Mouse (Mus musculus) kidney, embryonic 14.5 days (tissue): ENCODE results near the gene Nwd1. TPM values are rescaled to one million over a fixed set of nuclear protein-coding genes. Genes with fewer than 3 reads are reported as not detected.
"Not testable (repeated sequence)": the region's sequence is repeated elsewhere in the genome, so short reads cannot be mapped to it uniquely, and the experiment has no call there.

ENCODE experiments used
- ATAC-seq: fragments of 200-750 bp; cut with Nextera tagmentation; 2 replicates; pipeline ENCODE4 v1.8.0; 2017; ENCODE audit warnings: moderate number of reproducible peaks, mild to moderate bottlenecking, moderate TSS enrichment, moderate library complexity; ENCODE audit not compliant: low FRiP score, low TSS enrichment
- H3K27ac ChIP-seq: fragments of 300-500 bp; sonication (generic); 2 replicates; pipeline ENCODE4 v1.5.1; 2014; ENCODE audit warnings: low read depth, mild to moderate bottlenecking, low read length, moderate library complexity, mixed read lengths
- H3K27me3 ChIP-seq: fragments of 300-500 bp; sonication (generic); 2 replicates; pipeline ENCODE4 v1.6.1; 2014; ENCODE audit warnings: mild to moderate bottlenecking, low read length; ENCODE audit not compliant: control insufficient read depth, insufficient read depth
- H3K36me3 ChIP-seq: fragments of 300-500 bp; sonication (generic); 2 replicates; pipeline ENCODE4 v1.6.1; 2014; ENCODE audit warnings: low read length, mixed read lengths; ENCODE audit not compliant: control insufficient read depth, insufficient read depth
- H3K4me1 ChIP-seq: fragments of 300-500 bp; sonication (generic); 2 replicates; pipeline ENCODE4 v1.6.1; 2014; ENCODE audit warnings: low read length, mixed read lengths; ENCODE audit not compliant: control insufficient read depth, insufficient read depth
- H3K4me2 ChIP-seq: fragments of 300-500 bp; sonication (generic); replicated peaks from 2 replicates; pipeline ENCODE4 v1.6.1; 2014; ENCODE audit warnings: low read depth, mild to moderate bottlenecking, low read length
- H3K4me3 ChIP-seq: fragments of 300-500 bp; sonication (generic); 2 replicates; pipeline ENCODE4 v1.5.1; 2014; ENCODE audit warnings: mild to moderate bottlenecking, low read length
- H3K9ac ChIP-seq: fragments of 300-500 bp; sonication (generic); 2 replicates; pipeline ENCODE4 v1.6.1; 2014; ENCODE audit warnings: low read depth, mild to moderate bottlenecking, low read length, moderate library complexity
- H3K9me3 ChIP-seq: fragments of 300-500 bp; sonication (generic); 2 replicates; pipeline ENCODE4 v1.6.1; 2016; ENCODE audit warnings: low read length; ENCODE audit not compliant: control insufficient read depth
- WGBS: fragments of 180-500 bp; shearing (Covaris S2); extraction: QIAGEN DNeasy Blood & Tissue Kit; methylation state at CpG from one replicate; pipeline ENCODE4 v1.1.7; 2014; 5-methylcytosine and 5-hydroxymethylcytosine counted together
- polyA plus RNA-seq: library from polyadenylated mRNA; unstranded; fragments of >200 nt; fragmentation: Nextera tagmentation; extraction: Ambion mirVana; gene quantifications from 2 replicates; pipeline ENCODE4 v1.2.1, GENCODE M21; 2014

Nwd1 gene
- polyA plus RNA-seq, 1 experiment from 2014 or later, result not detected

- Histone ChIP-seq H3K4me2 (no peak overlapping the region), H3K27me3 (no peaks in the 10 kb centered on the region), H3K9ac (no peak overlapping the region), H3K36me3 (no peaks in the 10 kb centered on the region), H3K27ac (no peak overlapping the region), H3K9me3 (no peaks in the 10 kb centered on the region), H3K4me3 (no peak overlapping the region), H3K4me1 (no peaks in the 10 kb centered on the region)
- WGBS, result 79% methylated on average over 3 of the region's 3 CpGs
- ATAC-seq, result no peak
Measured at GRCm38 (mm10) chr8:72664107-72664652, 17.7 kb downstream of the Nwd1 start.

GRCm38 (mm10) chr8:72664757-72665156 lies 18.2 kb downstream of the Nwd1 start:
- 69% methylated on average over 5 of the region's 5 CpGs for WGBS

GRCm38 (mm10) chr8:72665405-72665804 lies 18.9 kb downstream of the Nwd1 start:
- Histone ChIP-seq H3K4me2 (no peak overlapping the region), H3K9ac (no peak overlapping the region), H3K27ac (no peak overlapping the region), H3K4me1 (no peaks in the 10 kb centered on the region), H3K36me3 (no peaks in the 10 kb centered on the region), H3K9me3 (no peaks in the 10 kb centered on the region), H3K27me3 (no peaks in the 10 kb centered on the region), H3K4me3 (no peak overlapping the region)
- no peak for ATAC-seq
- 52% methylated on average over 5 of the region's 5 CpGs for WGBS

More at GRCm38 (mm10) chr8:72664757-72665156, 18.2 kb downstream of the Nwd1 start:
- Histone ChIP-seq H3K4me3 (no peak overlapping the region), H3K4me1 (no peaks in the 10 kb centered on the region), H3K9ac (no peak overlapping the region), H3K9me3 (no peaks in the 10 kb centered on the region), H3K36me3 (no peaks in the 10 kb centered on the region), H3K27me3 (no peaks in the 10 kb centered on the region), H3K27ac (no peak overlapping the region), H3K4me2 (no peak overlapping the region)
- ATAC-seq, result no peak

GRCm38 (mm10) chr8:72668925-72669324 lies 22.4 kb downstream of the Nwd1 start:
- ATAC-seq, result no peak
- Histone ChIP-seq H3K36me3 (no peaks in the 10 kb centered on the region), H3K9me3 (no peaks in the 10 kb centered on the region), H3K4me2 (no peak overlapping the region), H3K4me1 (no peaks in the 10 kb centered on the region), H3K9ac (no peak overlapping the region), H3K27me3 (no peaks in the 10 kb centered on the region), H3K4me3 (no peak overlapping the region), H3K27ac (no peak overlapping the region)

GRCm38 (mm10) chr8:72672802-72673201 lies 26.3 kb downstream of the Nwd1 start:
- no peaks in the 10 kb centered on the region for H3K36me3 ChIP-seq
- no peaks in the 10 kb centered on the region for H3K9me3 ChIP-seq
- H3K4me1 ChIP-seq, result no peaks in the 10 kb centered on the region
- H3K9ac ChIP-seq, result no peak overlapping the region
- 90% methylated on average over 1 of the region's 1 CpGs for WGBS
- H3K4me3 ChIP-seq, result no peak overlapping the region
- ATAC-seq, result no peak
- H3K27me3 ChIP-seq, result no peaks in the 10 kb centered on the region
- no peak overlapping the region for H3K4me2 ChIP-seq
- H3K27ac ChIP-seq, result no peak overlapping the region

- H3K4me1 ChIP-seq, result no peaks in the 10 kb centered on the region
- H3K27me3 ChIP-seq, result no peaks in the 10 kb centered on the region
- H3K4me2 ChIP-seq, result no peak overlapping the region
- no peaks in the 10 kb centered on the region for H3K9me3 ChIP-seq
- no peak for ATAC-seq
- no peak overlapping the region for H3K4me3 ChIP-seq
- no peak overlapping the region for H3K27ac ChIP-seq
- no peaks in the 10 kb centered on the region for H3K36me3 ChIP-seq
- 87% methylated on average over 2 of the region's 2 CpGs for WGBS
- H3K9ac ChIP-seq, result no peak overlapping the region
Measured at GRCm38 (mm10) chr8:72674184-72674583, 27.7 kb downstream of the Nwd1 start.

GRCm38 (mm10) chr8:72676436-72676835 lies 29.9 kb downstream of the Nwd1 start:
- no peaks in the 10 kb centered on the region for H3K27me3 ChIP-seq
- no peaks in the 10 kb centered on the region for H3K36me3 ChIP-seq
- no peaks in the 10 kb centered on the region for H3K4me1 ChIP-seq
- no peaks in the 10 kb centered on the region for H3K9me3 ChIP-seq
- no peak overlapping the region for H3K4me2 ChIP-seq
- H3K9ac ChIP-seq, result no peak overlapping the region
- no peak overlapping the region for H3K27ac ChIP-seq
- no peak overlapping the region for H3K4me3 ChIP-seq
- 58% methylated on average over 4 of the region's 4 CpGs for WGBS
- ATAC-seq, result no peak

GRCm38 (mm10) chr8:72676844-72677243 lies 30.3 kb downstream of the Nwd1 start:
- H3K27me3 ChIP-seq, H3K36me3 ChIP-seq, H3K4me1 ChIP-seq, H3K4me2 ChIP-seq, H3K9ac ChIP-seq, H3K27ac ChIP-seq, H3K9me3 ChIP-seq, ATAC-seq, H3K4me3 ChIP-seq: not testable (repeated sequence)
- 58% methylated on average over 2 of the region's 2 CpGs for WGBS

- Histone ChIP-seq H3K9me3 (no peaks in the 10 kb centered on the region), H3K27ac (no peak overlapping the region), H3K9ac (no peak overlapping the region), H3K27me3 (no peaks in the 10 kb centered on the region), H3K4me1 (no peaks in the 10 kb centered on the region), H3K4me3 (no peak overlapping the region), H3K4me2 (no peak overlapping the region), H3K36me3 (no peaks in the 10 kb centered on the region)
- 59% methylated on average over 5 of the region's 5 CpGs for WGBS
- ATAC-seq, result no peak
Measured at GRCm38 (mm10) chr8:72677331-72677730, 30.8 kb downstream of the Nwd1 start.
